ENCODE assay signal across 8 mouse cellular contexts in the genomic region with DNA sequence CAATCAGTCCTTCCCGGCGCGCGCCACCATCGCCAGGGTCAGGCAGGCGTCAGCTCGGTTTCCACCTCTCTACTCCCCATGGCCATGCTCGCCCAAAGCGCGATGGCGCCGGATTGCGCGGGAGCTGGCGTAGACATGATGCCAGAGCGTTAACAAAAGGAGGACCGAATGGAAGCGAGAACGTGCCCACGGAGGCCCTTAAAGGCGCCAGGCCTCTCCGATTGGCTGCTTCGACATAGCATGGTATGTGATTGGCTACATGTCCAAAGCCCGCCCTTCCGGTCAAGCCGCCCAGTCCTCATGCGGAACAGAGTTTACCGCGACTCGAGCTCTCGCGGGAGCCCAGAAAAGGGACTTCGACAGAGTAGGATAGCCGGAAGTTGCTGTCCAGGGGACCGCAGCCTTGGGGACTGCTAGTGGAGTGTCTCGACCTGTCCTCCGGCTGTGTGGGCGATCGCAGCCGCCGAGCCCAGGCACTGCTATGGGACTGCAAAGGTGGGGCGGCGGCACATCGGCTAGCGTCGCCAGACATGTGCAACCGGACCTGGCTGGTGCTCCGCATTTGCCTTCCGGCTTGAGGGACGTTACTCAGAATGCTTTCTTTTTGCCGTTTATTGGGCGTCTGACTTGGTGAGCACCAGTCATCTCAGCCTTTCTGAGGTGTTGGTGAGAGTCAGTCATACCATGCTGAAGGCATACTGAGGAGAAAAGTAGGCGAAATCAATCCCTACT. TPM values are rescaled to one million over a fixed set of nuclear protein-coding genes. Genes with fewer than 3 reads are reported as not detected.
DNase-seq lines count a peak whose midpoint lies in the region; ATAC-seq and TF ChIP-seq lines count a peak whose summit lies in the region.

No protein-coding gene starts in this region.

- DNase-seq in MN1 (ENCODE audit: low spot score) = peak; percentile 95
- DNase-seq in cerebellum, adult 9-10 months = peak; percentile 94
- DNase-seq in hindbrain, embryonic 10.5 days (ENCODE audit: low spot score) = peak; percentile 97
- DNase-seq in layer of hippocampus, adult 9-11 months = peak; percentile 95
- DNase-seq in lung, postnatal 0 days (ENCODE audit: low spot score) = peak; percentile 99
- peak; percentile 74 for DNase-seq in ovary, postnatal 14 days (ENCODE audit: low spot score)
- peak; percentile 90 for DNase-seq in thymus, postnatal 14 days

- peaks cover 52% of the 10 kb centered on the region for H3K4me1 ChIP-seq in hindbrain, embryonic 10.5 days (replicated peaks)
- H3K4me1 ChIP-seq in lung, postnatal 0 days (ENCODE audit: insufficient read depth, low read depth, low read length) = peaks cover 22% of the 10 kb centered on the region

- H3K27me3 ChIP-seq in hindbrain, embryonic 10.5 days (ENCODE audit: insufficient read depth, poor library complexity, severe bottlenecking) = no peaks in the 10 kb centered on the region
- no peaks in the 10 kb centered on the region for H3K27me3 ChIP-seq in lung, postnatal 0 days (replicated peaks; ENCODE audit: insufficient read depth, low read length)

- under 1% methylated on average over 53 of the region's 53 CpGs for WGBS in hindbrain, embryonic 10.5 days
- under 1% methylated on average over 53 of the region's 53 CpGs for WGBS in lung, postnatal 0 days

- H3K27ac ChIP-seq in hindbrain, embryonic 10.5 days = peak overlapping the region; percentile 97
- H3K27ac ChIP-seq in lung, postnatal 0 days (ENCODE audit: low read length) = peak overlapping the region; percentile 88

- TF ChIP-seq EP300 in lung, postnatal 0 days (IDR thresholded peaks at IDR 0.05) = peak; percentile 81; the same call in 1 of the 2 replicates

- peak; percentile 95 for ATAC-seq in frontal cortex, adult (ENCODE audit: low TSS enrichment)
- peak; percentile 100 for ATAC-seq in lung, postnatal 0 days

- H3K36me3 ChIP-seq in hindbrain, embryonic 10.5 days = peaks cover 39% of the 10 kb centered on the region
- H3K36me3 ChIP-seq in lung, postnatal 0 days (ENCODE audit: insufficient read depth, low read length) = no peaks in the 10 kb centered on the region; the same call in 1 of the 2 replicates

- no peak for TF ChIP-seq CTCF in lung, postnatal 0 days (IDR thresholded peaks at IDR 0.05)

- peak overlapping the region; percentile 67 for H3K4me3 ChIP-seq in hindbrain, embryonic 10.5 days
- H3K4me3 ChIP-seq in lung, postnatal 0 days (ENCODE audit: low read depth, low read length) = peak overlapping the region; percentile 72

- H3K4me2 ChIP-seq in lung, postnatal 0 days (replicated peaks; ENCODE audit: low read depth, low read length) = peak overlapping the region; percentile 78

- no peaks in the 10 kb centered on the region for H3K9me3 ChIP-seq in hindbrain, embryonic 10.5 days
- no peaks in the 10 kb centered on the region for H3K9me3 ChIP-seq in lung, postnatal 0 days (ENCODE audit: low read length)

- peak overlapping the region; percentile 88 for H3K9ac ChIP-seq in lung, postnatal 0 days (replicated peaks; ENCODE audit: low read depth)

RNA-seq across cellular contexts. Expression of a gene that starts 13.5 kb away (rescaled TPM):
- polyA plus RNA-seq in hindbrain, embryonic 10.5 days (2016; fragmentation: Nextera tagmentation; extraction: Ambion mirVana) = 108 and 114 TPM in 2 replicates
- polyA plus RNA-seq in lung, postnatal 0 days (2015; fragmentation: Nextera tagmentation; extraction: Ambion mirVana) = 94.8 and 96.3 TPM in 2 replicates

Comparison
In these comparisons a context has a peak if more than half of its experiments do, and no peak if none do; other contexts are left out.
1. Peak in every context shown above with its lines: DNase-seq, ATAC-seq, H3K4me3 ChIP-seq and H3K27ac ChIP-seq.